Mouse (Mus musculus) spleen, adult 2 months (tissue): Measurements from ENCODE around the gene Uba7.

Experiments used
- CTCF ChIP-seq: fragments of 200-500 bp; IDR thresholded peaks from 2 replicates; pipeline ENCODE4 v1.5.1; 2011; ENCODE audit warnings: mild to moderate bottlenecking, inconsistent platforms; ENCODE audit not compliant: insufficient read depth, insufficient read length, insufficient replicate concordance; ENCODE audit errors: extremely low read depth
- POLR2A ChIP-seq: fragments of 200-500 bp; IDR thresholded peaks from 2 replicates; pipeline ENCODE4 v1.6.1; 2011; ENCODE audit warnings: low read depth, low read length, inconsistent platforms

- TF ChIP-seq CTCF (no peak), POLR2A (no peak)
Observed at GRCm38 (mm10) chr9:107993013-107993412, 17.7 kb downstream of the Uba7 start.
